Mouse (Mus musculus) embryonic facial prominence, embryonic 14.5 days (tissue): Measurements from ENCODE around the gene Paxx. TPM values are rescaled to one million over a fixed set of nuclear protein-coding genes. Genes with fewer than 3 reads are reported as not detected.

Source experiments
- ATAC-seq: fragments of 200-750 bp; cut with Nextera tagmentation; 2 replicates; pipeline ENCODE4 v1.8.0; 2017; ENCODE audit warnings: low read depth, moderate number of reproducible peaks, moderate TSS enrichment
- DNase-seq: peaks from one replicate; pipeline ENCODE4 v3.0.0-alpha.2; 2015; ENCODE audit warnings: low spot score
- H3K27ac ChIP-seq: fragments of 300-500 bp; sonication (generic); replicated peaks from 2 replicates; pipeline ENCODE4 v1.5.1; 2014; ENCODE audit warnings: low read depth, mild to moderate bottlenecking, low read length, moderate library complexity
- H3K27me3 ChIP-seq: fragments of 300-500 bp; sonication (generic); replicated peaks from 2 replicates; pipeline ENCODE4 v1.6.1; 2014; ENCODE audit warnings: low read length; ENCODE audit not compliant: control insufficient read depth, insufficient read depth
- H3K36me3 ChIP-seq: fragments of 300-500 bp; sonication (generic); 2 replicates; pipeline ENCODE4 v1.6.1; 2014; ENCODE audit warnings: low read length, mixed read lengths; ENCODE audit not compliant: control insufficient read depth, insufficient read depth
- H3K4me1 ChIP-seq: fragments of 300-500 bp; sonication (generic); 2 replicates; pipeline ENCODE4 v1.6.1; 2014; ENCODE audit warnings: antibody characterized with exemption, low read length; ENCODE audit not compliant: control insufficient read depth, insufficient read depth
- H3K4me2 ChIP-seq: fragments of 300-500 bp; sonication (generic); 2 replicates; pipeline ENCODE4 v1.6.1; 2014; ENCODE audit warnings: low read depth, mild to moderate bottlenecking, low read length, moderate library complexity, mixed read lengths
- H3K4me3 ChIP-seq: fragments of 300-500 bp; sonication (generic); 2 replicates; pipeline ENCODE4 v1.5.1; 2014; ENCODE audit warnings: low read depth, mild to moderate bottlenecking, low read length
- H3K9ac ChIP-seq: fragments of 300-500 bp; sonication (generic); 2 replicates; pipeline ENCODE4 v1.6.1; 2014; ENCODE audit warnings: low read depth, mild to moderate bottlenecking, low read length, moderate library complexity, mixed read lengths
- H3K9me3 ChIP-seq: fragments of 300-500 bp; sonication (generic); 2 replicates; pipeline ENCODE4 v1.6.1; 2016; ENCODE audit warnings: low read length; ENCODE audit not compliant: control insufficient read depth
- whole genome bisulfite sequencing: fragments of 180-500 bp; shearing (Covaris S2); extraction: QIAGEN DNeasy Blood & Tissue Kit; methylation state at CpG from one replicate; pipeline ENCODE4 v1.1.7; 2014; 5-methylcytosine and 5-hydroxymethylcytosine counted together
- polyA plus RNA-seq: library from polyadenylated mRNA; unstranded; fragments of >200 nt; fragmentation: Nextera tagmentation; extraction: Ambion mirVana; gene quantifications from 2 replicates; pipeline ENCODE4 v1.2.1, GENCODE M21; 2014

Gene Paxx
- polyA plus RNA-seq, 1 experiment from 2014 or later = 41.7 TPM

GRCm38 (mm10) chr2:25458911-25459310 lies 2.0 kb downstream of the Paxx start:
- H3K9ac ChIP-seq = no peak overlapping the region
- WGBS = 71% methylated on average over 5 of the region's 5 CpGs
- no peaks in the 10 kb centered on the region for H3K27me3 ChIP-seq
- no peaks in the 10 kb centered on the region for H3K9me3 ChIP-seq
- H3K4me1 ChIP-seq = peaks cover 10% of the 10 kb centered on the region; the same call in 1 of the 2 replicates
- DNase-seq (peak; percentile 71), ATAC-seq (peak; percentile 1; the same call in 1 of the 2 replicates)
- H3K4me3 ChIP-seq = no peak overlapping the region
- H3K36me3 ChIP-seq = no peaks in the 10 kb centered on the region
- no peak overlapping the region for H3K4me2 ChIP-seq
- H3K27ac ChIP-seq = no peak overlapping the region

GRCm38 (mm10) chr2:25457022-25457896 lies 3.6 kb downstream of the Paxx start:
- H3K4me3 ChIP-seq = no peak overlapping the region
- ATAC-seq = no peak
- H3K4me2 ChIP-seq = no peak overlapping the region
- DNase-seq = no peak
- H3K9ac ChIP-seq = no peak overlapping the region
- peaks cover 10% of the 10 kb centered on the region; the same call in 1 of the 2 replicates for H3K4me1 ChIP-seq
- H3K9me3 ChIP-seq = no peaks in the 10 kb centered on the region
- no peaks in the 10 kb centered on the region for H3K36me3 ChIP-seq
- H3K27ac ChIP-seq = no peak overlapping the region
- no peaks in the 10 kb centered on the region for H3K27me3 ChIP-seq
- WGBS = 87% methylated on average over 9 of the region's 9 CpGs

GRCm38 (mm10) chr2:25456205-25456953 lies 4.5 kb downstream of the Paxx start, which contains the start of gene Clic3:
TSS of gene Clic3 (plus strand) at chr2:25456838.
- WGBS = 59% methylated on average over 14 of the region's 14 CpGs
- Histone ChIP-seq H3K36me3 (no peaks in the 10 kb centered on the region), H3K9me3 (no peaks in the 10 kb centered on the region), H3K9ac (no peak within 1 kb of the TSS), H3K4me1 (peaks cover 10% of the 10 kb centered on the region; the same call in 1 of the 2 replicates), H3K4me3 (no peak within 1 kb of the TSS), H3K4me2 (no peak within 1 kb of the TSS), H3K27me3 (no peaks in the 10 kb centered on the region), H3K27ac (no peak within 1 kb of the TSS)
- peak; percentile 17 for DNase-seq
- ATAC-seq = no peak

- no peak overlapping the region for H3K9ac ChIP-seq
- no peaks in the 10 kb centered on the region for H3K9me3 ChIP-seq
- DNase-seq (no peak), ATAC-seq (no peak)
- 24% methylated on average over 1 of the region's 1 CpGs for WGBS
- H3K36me3 ChIP-seq = no peaks in the 10 kb centered on the region
- no peak overlapping the region for H3K4me2 ChIP-seq
- no peaks in the 10 kb centered on the region for H3K27me3 ChIP-seq
- no peak overlapping the region for H3K27ac ChIP-seq
- no peak overlapping the region for H3K4me3 ChIP-seq
- H3K4me1 ChIP-seq = no peaks in the 10 kb centered on the region
Measured at GRCm38 (mm10) chr2:25452951-25453350, 7.9 kb downstream of the Paxx start.

- no peak overlapping the region for H3K4me3 ChIP-seq
- WGBS = 75% methylated on average over 8 of the region's 8 CpGs
- H3K27me3 ChIP-seq = no peaks in the 10 kb centered on the region
- no peak overlapping the region for H3K27ac ChIP-seq
- no peak overlapping the region for H3K4me2 ChIP-seq
- no peak for DNase-seq
- H3K9ac ChIP-seq = no peak overlapping the region
- H3K36me3 ChIP-seq = no peaks in the 10 kb centered on the region
- ATAC-seq = no peak
- no peaks in the 10 kb centered on the region for H3K4me1 ChIP-seq
- no peaks in the 10 kb centered on the region for H3K9me3 ChIP-seq
Measured at GRCm38 (mm10) chr2:25450853-25451647, 9.8 kb downstream of the Paxx start.

- 92% methylated on average over 13 of the region's 14 CpGs for WGBS
- no peak for ATAC-seq
- 0 out of 2 replicates have a peak, but pooled peaks cover 7% of the 10 kb centered on the region for H3K36me3 ChIP-seq
- H3K9me3 ChIP-seq = no peaks in the 10 kb centered on the region
- DNase-seq = no peak
- no peak overlapping the region for H3K27ac ChIP-seq
- H3K4me2 ChIP-seq = no peak overlapping the region
- no peak overlapping the region for H3K4me3 ChIP-seq
- H3K27me3 ChIP-seq = no peaks in the 10 kb centered on the region
- H3K4me1 ChIP-seq = no peaks in the 10 kb centered on the region
- H3K9ac ChIP-seq = no peak overlapping the region
Measured at GRCm38 (mm10) chr2:25442682-25443081, 18.2 kb downstream of the Paxx start.

GRCm38 (mm10) chr2:25441067-25441466 lies 19.8 kb downstream of the Paxx start:
- DNase-seq (no peak), ATAC-seq (no peak)
- Histone ChIP-seq H3K4me2 (no peak overlapping the region), H3K4me3 (no peak overlapping the region), H3K9me3 (no peaks in the 10 kb centered on the region), H3K4me1 (no peaks in the 10 kb centered on the region), H3K9ac (no peak overlapping the region), H3K27ac (no peak overlapping the region), H3K27me3 (no peaks in the 10 kb centered on the region), H3K36me3 (0 out of 2 replicates have a peak, but pooled peaks cover 7% of the 10 kb centered on the region)
- WGBS = 86% methylated on average over 20 of the region's 20 CpGs

GRCm38 (mm10) chr2:25436286-25436820 lies 24.5 kb downstream of the Paxx start:
- no peaks in the 10 kb centered on the region for H3K9me3 ChIP-seq
- H3K4me2 ChIP-seq = no peak overlapping the region
- DNase-seq (no peak), ATAC-seq (no peak)
- no peaks in the 10 kb centered on the region for H3K4me1 ChIP-seq
- no peak overlapping the region for H3K27ac ChIP-seq
- 0 out of 2 replicates have a peak, but pooled peaks cover 3% of the 10 kb centered on the region for H3K36me3 ChIP-seq
- no peak overlapping the region for H3K9ac ChIP-seq
- no peak overlapping the region for H3K4me3 ChIP-seq
- 92% methylated on average over 10 of the region's 10 CpGs for WGBS
- H3K27me3 ChIP-seq = no peaks in the 10 kb centered on the region
